Mouse (Mus musculus): Measurements from ENCODE around the gene Iffo2. TPM values are rescaled to one million over a fixed set of nuclear protein-coding genes. Genes with fewer than 3 reads are reported as not detected.

Gene Iffo2
- polyA plus RNA-seq, 1 experiment = 3.6 TPM

GRCm38 (mm10) chr4:139596715-139597114, 66.4 kb downstream of the Iffo2 start:
- peaks cover 17% of the 10 kb centered on the region for H3K4me1 ChIP-seq (ENCODE audit: control insufficient read depth, insufficient read depth, low read length)

DNA sequence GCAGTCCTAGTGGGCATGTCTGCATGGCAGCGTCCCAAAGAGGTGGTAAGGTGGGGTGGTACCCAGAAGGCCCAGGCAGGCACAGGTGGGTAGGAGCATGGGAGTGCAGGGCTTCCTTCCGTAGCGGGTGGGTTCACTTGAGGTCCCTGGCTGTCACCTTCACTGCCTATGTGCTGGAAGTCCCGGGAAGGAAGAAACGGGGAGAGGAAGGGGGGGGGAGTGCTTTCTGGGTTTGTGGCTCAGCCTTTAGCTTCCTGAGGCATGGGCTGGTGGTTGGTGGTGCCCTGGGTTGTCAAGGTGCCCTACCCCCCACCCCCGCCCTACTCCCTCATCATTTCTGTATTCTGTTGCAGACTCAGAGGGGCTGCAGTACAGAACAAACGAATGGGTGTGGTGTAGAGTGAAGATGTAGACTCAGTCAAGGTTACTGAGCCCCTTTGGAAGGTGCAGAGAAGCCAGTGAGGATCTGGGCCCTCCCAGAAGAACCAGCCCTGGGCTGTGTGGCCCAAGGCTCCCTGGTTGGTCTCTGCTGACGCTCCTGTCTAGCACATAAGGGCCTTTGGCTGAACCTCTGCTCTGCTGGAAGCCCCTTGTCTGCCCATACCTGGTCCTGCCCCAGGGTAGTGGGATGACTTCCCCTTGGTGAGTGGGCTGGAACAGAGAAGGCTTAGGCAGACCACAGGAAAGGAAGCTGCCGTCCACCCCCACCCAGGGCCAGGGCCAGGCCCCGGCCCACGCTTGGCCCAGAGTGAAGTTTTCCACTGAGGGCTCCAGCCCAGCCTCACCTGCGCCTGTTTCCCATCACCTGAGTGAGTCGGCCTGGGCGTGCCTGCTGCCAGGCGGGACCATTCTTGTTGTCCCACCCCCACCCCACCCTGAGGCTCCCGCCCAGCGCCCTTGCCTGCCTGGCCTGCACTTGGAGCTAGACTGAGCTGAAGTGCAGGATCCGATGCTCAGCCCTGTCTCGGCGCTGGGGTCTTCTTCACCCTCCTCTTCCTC, 67.2 kb downstream of the Iffo2 start:
- DNase-seq = no peak
- H3K27ac ChIP-seq (ENCODE audit: insufficient read depth, low read depth, low read length) = peak overlapping the region; percentile 67; the same call in 1 of the 2 replicates
- TF ChIP-seq POLR2A (IDR thresholded peaks at IDR 0.05; ENCODE audit: low read depth, low read length) = no peak
- no peak for TF ChIP-seq CTCF (conservative IDR thresholded peaks at IDR 0.05; ENCODE audit: insufficient read depth, insufficient read length, low read depth, low read length)
- WGBS = 57% methylated on average over 20 of the region's 20 CpGs
- no peak overlapping the region for H3K4me3 ChIP-seq (ENCODE audit: insufficient read depth, low read depth, low read length)
- H3K27me3 ChIP-seq (replicated peaks; ENCODE audit: control insufficient read depth, insufficient read depth, low read length) = no peaks in the 10 kb centered on the region
- no peaks in the 10 kb centered on the region for H3K36me3 ChIP-seq (ENCODE audit: control insufficient read depth, insufficient read depth, low read length)
- peaks cover 19% of the 10 kb centered on the region for H3K4me1 ChIP-seq (ENCODE audit: control insufficient read depth, insufficient read depth, low read length)

More at GRCm38 (mm10) chr4:139596715-139597114, 66.4 kb downstream of the Iffo2 start:
- no peak for TF ChIP-seq CTCF (conservative IDR thresholded peaks at IDR 0.05; ENCODE audit: insufficient read depth, insufficient read length, low read depth, low read length)
- TF ChIP-seq POLR2A (IDR thresholded peaks at IDR 0.05; ENCODE audit: low read depth, low read length) = no peak
- Histone ChIP-seq H3K27ac (ENCODE audit: insufficient read depth, low read depth, low read length) (no peak overlapping the region; the same call in 1 of the 2 replicates), H3K27me3 (replicated peaks; ENCODE audit: control insufficient read depth, insufficient read depth, low read length) (no peaks in the 10 kb centered on the region), H3K36me3 (ENCODE audit: control insufficient read depth, insufficient read depth, low read length) (no peaks in the 10 kb centered on the region), H3K4me3 (ENCODE audit: insufficient read depth, low read depth, low read length) (no peak overlapping the region)
- 72% methylated on average over 9 of the region's 9 CpGs for WGBS
- no peak for DNase-seq

DNA sequence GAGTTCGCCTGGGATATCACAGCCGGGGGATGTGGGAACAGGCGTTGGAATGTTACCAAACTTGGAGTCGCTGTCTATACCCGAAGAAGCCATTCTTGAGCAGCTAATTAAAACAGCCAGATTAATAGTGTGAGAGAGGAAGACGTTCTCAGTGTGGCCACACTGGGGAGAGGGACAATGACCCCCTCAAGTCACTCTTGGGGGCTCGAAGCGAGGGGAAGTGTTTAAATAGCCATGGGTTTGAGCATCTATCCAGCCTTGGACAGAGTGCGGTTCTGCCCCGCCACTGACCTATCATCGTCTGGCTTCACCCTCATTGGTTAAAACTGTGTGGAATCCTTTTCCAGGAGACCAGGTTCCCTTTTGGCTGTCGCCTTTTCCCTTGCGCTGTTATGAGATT, 68.0 kb downstream of the Iffo2 start:
- DNase-seq = no peak
- Histone ChIP-seq H3K36me3 (ENCODE audit: control insufficient read depth, insufficient read depth, low read length) (no peaks in the 10 kb centered on the region), H3K27me3 (replicated peaks; ENCODE audit: control insufficient read depth, insufficient read depth, low read length) (no peaks in the 10 kb centered on the region), H3K27ac (ENCODE audit: insufficient read depth, low read depth, low read length) (peak overlapping the region; percentile 67), H3K4me3 (ENCODE audit: insufficient read depth, low read depth, low read length) (no peak overlapping the region), H3K4me1 (ENCODE audit: control insufficient read depth, insufficient read depth, low read length) (peaks cover 19% of the 10 kb centered on the region)
- 41% methylated on average over 13 of the region's 13 CpGs for WGBS
- TF ChIP-seq POLR2A (IDR thresholded peaks at IDR 0.05; ENCODE audit: low read depth, low read length) (no peak), CTCF (conservative IDR thresholded peaks at IDR 0.05; ENCODE audit: insufficient read depth, insufficient read length, low read depth, low read length) (no peak)

GRCm38 (mm10) chr4:139598950-139599518, 68.7 kb downstream of the Iffo2 start:
- H3K4me3 ChIP-seq (ENCODE audit: insufficient read depth, low read depth, low read length) = peak overlapping the region; percentile 28; the same call in 1 of the 2 replicates
- H3K27ac ChIP-seq (ENCODE audit: insufficient read depth, low read depth, low read length) = peak overlapping the region; percentile 67
- TF ChIP-seq POLR2A (IDR thresholded peaks at IDR 0.05; ENCODE audit: low read depth, low read length) (no peak), CTCF (conservative IDR thresholded peaks at IDR 0.05; ENCODE audit: insufficient read depth, insufficient read length, low read depth, low read length) (no peak)
- no peaks in the 10 kb centered on the region for H3K36me3 ChIP-seq (ENCODE audit: control insufficient read depth, insufficient read depth, low read length)
- peak; percentile 96 for DNase-seq
- no peaks in the 10 kb centered on the region for H3K27me3 ChIP-seq (replicated peaks; ENCODE audit: control insufficient read depth, insufficient read depth, low read length)
- WGBS = 2% methylated on average over 12 of the region's 12 CpGs
- peaks cover 19% of the 10 kb centered on the region for H3K4me1 ChIP-seq (ENCODE audit: control insufficient read depth, insufficient read depth, low read length)

DNA sequence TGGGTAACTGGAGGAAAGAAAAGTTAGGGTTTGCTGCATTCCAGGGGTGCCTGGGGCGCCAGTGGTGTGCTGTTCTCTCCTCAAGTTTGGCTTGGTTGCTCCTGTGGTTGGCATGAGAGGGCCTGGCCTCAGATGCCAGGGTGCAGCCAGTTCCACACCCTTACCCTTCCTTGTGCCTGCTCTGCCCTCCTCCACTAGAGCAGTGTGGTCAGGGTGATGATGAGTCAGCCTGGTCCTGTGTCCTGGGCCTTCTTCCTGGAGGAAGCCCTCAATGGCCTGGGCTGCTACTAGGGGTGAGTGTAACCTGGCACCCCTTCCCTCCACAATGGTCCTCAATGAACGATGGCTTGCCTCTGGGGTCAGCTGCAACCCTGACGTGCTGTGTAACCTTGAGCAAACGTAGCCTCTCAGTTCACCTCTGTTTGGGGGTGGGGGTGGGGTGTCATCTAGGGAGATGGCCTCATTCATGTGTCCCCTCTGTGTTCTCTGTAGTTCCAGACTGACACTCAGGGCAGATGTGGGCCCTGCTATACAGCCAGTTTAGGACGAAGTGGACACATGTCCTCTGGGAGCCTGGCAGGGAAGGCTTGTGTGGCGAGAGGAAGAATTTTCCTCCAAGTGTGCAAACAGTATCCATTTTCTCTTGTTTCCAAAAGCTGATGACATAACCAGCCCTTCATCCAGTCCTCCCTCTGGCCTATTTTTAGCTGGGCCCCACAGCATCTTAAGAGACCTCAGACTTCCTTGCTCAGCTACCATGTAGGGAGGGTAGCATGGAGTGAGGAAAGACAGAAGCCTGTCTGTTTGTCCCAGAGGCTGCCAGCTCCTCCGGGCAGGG, 71.4 kb downstream of the Iffo2 start:
- Histone ChIP-seq H3K27ac (ENCODE audit: insufficient read depth, low read depth, low read length) (peak overlapping the region; percentile 58), H3K27me3 (replicated peaks; ENCODE audit: control insufficient read depth, insufficient read depth, low read length) (no peaks in the 10 kb centered on the region), H3K36me3 (ENCODE audit: control insufficient read depth, insufficient read depth, low read length) (no peaks in the 10 kb centered on the region), H3K4me1 (ENCODE audit: control insufficient read depth, insufficient read depth, low read length) (peaks cover 19% of the 10 kb centered on the region), H3K4me3 (ENCODE audit: insufficient read depth, low read depth, low read length) (no peak overlapping the region)
- TF ChIP-seq POLR2A (IDR thresholded peaks at IDR 0.05; ENCODE audit: low read depth, low read length) = no peak
- no peak for TF ChIP-seq CTCF (conservative IDR thresholded peaks at IDR 0.05; ENCODE audit: insufficient read depth, insufficient read length, low read depth, low read length)
- no peak for DNase-seq
- 65% methylated on average over 7 of the region's 7 CpGs for WGBS

DNA sequence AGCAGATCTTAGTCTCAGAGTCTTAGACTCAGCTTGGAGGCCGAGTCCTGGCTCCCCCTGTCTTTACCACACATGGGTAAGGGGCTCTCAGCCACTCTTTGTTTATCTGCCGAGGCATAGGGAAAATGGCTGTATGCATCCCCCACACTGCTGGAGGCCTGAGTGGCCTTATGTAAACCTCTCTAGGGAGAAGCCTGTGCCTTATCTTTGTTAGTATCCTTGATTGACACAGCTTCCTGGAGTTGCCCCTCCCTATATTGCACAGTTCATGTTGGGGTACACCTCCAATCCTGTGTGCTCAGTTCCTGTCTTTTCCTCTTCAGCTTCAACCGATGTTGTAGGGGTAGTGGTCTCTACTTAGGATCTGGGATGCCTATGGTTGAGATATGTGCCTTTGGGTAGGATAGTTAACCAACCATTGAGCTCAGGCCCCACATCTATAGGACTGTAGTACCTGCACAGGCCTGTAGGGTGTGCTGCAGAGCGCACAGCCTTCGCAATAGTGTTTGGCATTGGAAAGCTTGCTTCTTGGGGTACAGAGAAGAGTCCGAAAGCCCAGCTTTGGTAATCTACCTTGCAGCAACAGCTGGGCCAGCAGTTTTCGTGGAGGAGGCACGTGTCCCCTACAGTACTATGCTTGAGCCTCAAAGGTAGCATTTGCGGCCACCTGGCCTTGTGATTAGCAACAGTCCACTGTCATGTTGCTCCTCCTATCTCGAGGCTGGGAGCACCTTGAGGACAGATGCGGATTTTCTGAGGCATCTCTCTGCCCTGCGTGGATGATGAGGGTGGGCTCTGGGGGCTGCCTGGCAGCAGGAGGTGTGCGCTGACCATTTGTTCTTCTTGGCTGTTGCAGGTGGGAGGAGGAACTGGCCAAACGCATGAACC, 72.3 kb downstream of the Iffo2 start, which contains the start of gene Gm21969:
Gm21969 (plus strand) TSS at position 830 of the 888 bp plus-strand sequence.
- TF ChIP-seq POLR2A (IDR thresholded peaks at IDR 0.05; ENCODE audit: low read depth, low read length) (no peak), CTCF (conservative IDR thresholded peaks at IDR 0.05; ENCODE audit: insufficient read depth, insufficient read length, low read depth, low read length) (peak; percentile 90)
- H3K36me3 ChIP-seq (ENCODE audit: control insufficient read depth, insufficient read depth, low read length) = no peaks in the 10 kb centered on the region
- no peak within 1 kb of the TSS for H3K4me3 ChIP-seq (ENCODE audit: insufficient read depth, low read depth, low read length)
- H3K4me1 ChIP-seq (ENCODE audit: control insufficient read depth, insufficient read depth, low read length) = peaks cover 12% of the 10 kb centered on the region
- DNase-seq = peak; percentile 59
- WGBS = 65% methylated on average over 14 of the region's 14 CpGs
- H3K27ac ChIP-seq (ENCODE audit: insufficient read depth, low read depth, low read length) = no peak within 1 kb of the TSS
- H3K27me3 ChIP-seq (replicated peaks; ENCODE audit: control insufficient read depth, insufficient read depth, low read length) = no peaks in the 10 kb centered on the region
